Mouse (Mus musculus): ENCODE measurements around the gene Abi3. TPM values are rescaled to one million over a fixed set of nuclear protein-coding genes. Genes with fewer than 3 reads are reported as not detected.
A peak's percentile ranks its signal among the peaks of the same experiment; 100 is the strongest.

Gene Abi3
- polyA plus RNA-seq, 1 experiment from 2014 or later = 13.1 TPM

GRCm38 (mm10) chr11:95857306-95857705 is 15.0 kb upstream of the Abi3 start:
- H3K9ac ChIP-seq (ENCODE audit: low read depth, low read length) = no peak overlapping the region
- H3K4me1 ChIP-seq (replicated peaks; ENCODE audit: insufficient read depth, low read length) = 0 out of 2 replicates have a peak, but pooled peaks cover 8% of the 10 kb centered on the region
- 85% methylated on average over 4 of the region's 4 CpGs for WGBS
- ATAC-seq (replicated peaks; ENCODE audit: low FRiP score, low read depth) = no peak
- H3K9me3 ChIP-seq (replicated peaks; ENCODE audit: low read length) = no peaks in the 10 kb centered on the region
- no peaks in the 10 kb centered on the region for H3K27me3 ChIP-seq (ENCODE audit: insufficient read depth, low read length)
- no peaks in the 10 kb centered on the region for H3K36me3 ChIP-seq (ENCODE audit: insufficient read depth, low read length)
- no peak overlapping the region for H3K27ac ChIP-seq
- DNase-seq (ENCODE audit: low spot score) = no peak
- TF ChIP-seq CTCF (IDR thresholded peaks at IDR 0.05; ENCODE audit: low read depth) = no peak
- H3K4me2 ChIP-seq (ENCODE audit: low read length) = no peak overlapping the region
- H3K4me3 ChIP-seq (replicated peaks; ENCODE audit: low read depth, low read length) = no peak overlapping the region

- no peak overlapping the region for H3K4me3 ChIP-seq (replicated peaks; ENCODE audit: low read depth, low read length)
- H3K27me3 ChIP-seq (ENCODE audit: insufficient read depth, low read length) = no peaks in the 10 kb centered on the region
- no peaks in the 10 kb centered on the region for H3K36me3 ChIP-seq (ENCODE audit: insufficient read depth, low read length)
- H3K9me3 ChIP-seq (replicated peaks; ENCODE audit: low read length) = no peaks in the 10 kb centered on the region
- H3K27ac ChIP-seq = no peak overlapping the region
- no peak for ATAC-seq (replicated peaks; ENCODE audit: low FRiP score, low read depth)
- H3K4me1 ChIP-seq (replicated peaks; ENCODE audit: insufficient read depth, low read length) = no peaks in the 10 kb centered on the region
- 57% methylated on average over 5 of the region's 5 CpGs for WGBS
- TF ChIP-seq CTCF (IDR thresholded peaks at IDR 0.05; ENCODE audit: low read depth) = peak; percentile 76
- H3K4me2 ChIP-seq (ENCODE audit: low read length) = no peak overlapping the region
- peak; percentile 70 for DNase-seq (ENCODE audit: low spot score)
- H3K9ac ChIP-seq (ENCODE audit: low read depth, low read length) = no peak overlapping the region
Measured at GRCm38 (mm10) chr11:95853684-95854083, 11.4 kb upstream of the Abi3 start.

GRCm38 (mm10) chr11:95850898-95851297 is 8.6 kb upstream of the Abi3 start:
- no peak overlapping the region for H3K27ac ChIP-seq

GRCm38 (mm10) chr11:95844935-95845334 is 2.7 kb upstream of the Abi3 start:
- no peak for TF ChIP-seq CTCF (IDR thresholded peaks at IDR 0.05; ENCODE audit: low read depth)
- Histone ChIP-seq H3K36me3 (ENCODE audit: insufficient read depth, low read length) (no peaks in the 10 kb centered on the region), H3K27ac (no peak overlapping the region), H3K27me3 (ENCODE audit: insufficient read depth, low read length) (no peaks in the 10 kb centered on the region), H3K9me3 (replicated peaks; ENCODE audit: low read length) (no peaks in the 10 kb centered on the region), H3K4me1 (replicated peaks; ENCODE audit: insufficient read depth, low read length) (no peaks in the 10 kb centered on the region), H3K4me3 (replicated peaks; ENCODE audit: low read depth, low read length) (no peak overlapping the region), H3K9ac (ENCODE audit: low read depth, low read length) (no peak overlapping the region), H3K4me2 (ENCODE audit: low read length) (peak overlapping the region; percentile 44; the same call in 1 of the 2 replicates)
- ATAC-seq (replicated peaks; ENCODE audit: low FRiP score, low read depth) (no peak), DNase-seq (ENCODE audit: low spot score) (no peak)
- WGBS = 72% methylated on average over 4 of the region's 4 CpGs

More at GRCm38 (mm10) chr11:95850898-95851297, 8.6 kb upstream of the Abi3 start:
- Histone ChIP-seq H3K4me2 (ENCODE audit: low read length) (no peak overlapping the region), H3K9me3 (replicated peaks; ENCODE audit: low read length) (no peaks in the 10 kb centered on the region), H3K4me1 (replicated peaks; ENCODE audit: insufficient read depth, low read length) (no peaks in the 10 kb centered on the region), H3K36me3 (ENCODE audit: insufficient read depth, low read length) (no peaks in the 10 kb centered on the region), H3K4me3 (replicated peaks; ENCODE audit: low read depth, low read length) (no peak overlapping the region), H3K9ac (ENCODE audit: low read depth, low read length) (no peak overlapping the region), H3K27me3 (ENCODE audit: insufficient read depth, low read length) (no peaks in the 10 kb centered on the region)
- no peak for DNase-seq (ENCODE audit: low spot score)
- TF ChIP-seq CTCF (IDR thresholded peaks at IDR 0.05; ENCODE audit: low read depth) = no peak
- WGBS = 68% methylated on average over 2 of the region's 2 CpGs
- no peak for ATAC-seq (replicated peaks; ENCODE audit: low FRiP score, low read depth)

GRCm38 (mm10) chr11:95843421-95843950 is 1.2 kb upstream of the Abi3 start:
- Histone ChIP-seq H3K9ac (ENCODE audit: low read depth, low read length) (no peak overlapping the region), H3K4me3 (replicated peaks; ENCODE audit: low read depth, low read length) (peak overlapping the region; percentile 11; the same call in 1 of the 2 replicates), H3K27me3 (ENCODE audit: insufficient read depth, low read length) (no peaks in the 10 kb centered on the region), H3K36me3 (ENCODE audit: insufficient read depth, low read length) (no peaks in the 10 kb centered on the region), H3K27ac (0 out of 2 replicates have a peak overlapping the region, but pooled peaks have one; percentile 13), H3K4me1 (replicated peaks; ENCODE audit: insufficient read depth, low read length) (no peaks in the 10 kb centered on the region), H3K4me2 (ENCODE audit: low read length) (peak overlapping the region; percentile 44), H3K9me3 (replicated peaks; ENCODE audit: low read length) (no peaks in the 10 kb centered on the region)
- no peak for TF ChIP-seq CTCF (IDR thresholded peaks at IDR 0.05; ENCODE audit: low read depth)
- DNase-seq (ENCODE audit: low spot score) = no peak
- ATAC-seq (replicated peaks; ENCODE audit: low FRiP score, low read depth) = no peak
- WGBS = 49% methylated on average over 6 of the region's 6 CpGs

GRCm38 (mm10) chr11:95842953-95843352 is 677 bp upstream of the Abi3 start:
- no peaks in the 10 kb centered on the region for H3K27me3 ChIP-seq (ENCODE audit: insufficient read depth, low read length)
- H3K9ac ChIP-seq (ENCODE audit: low read depth, low read length) = no peak overlapping the region
- peak overlapping the region; percentile 44 for H3K4me2 ChIP-seq (ENCODE audit: low read length)
- no peak for DNase-seq (ENCODE audit: low spot score)
- no peak for TF ChIP-seq CTCF (IDR thresholded peaks at IDR 0.05; ENCODE audit: low read depth)
- no peak overlapping the region for H3K4me3 ChIP-seq (replicated peaks; ENCODE audit: low read depth, low read length)
- H3K4me1 ChIP-seq (replicated peaks; ENCODE audit: insufficient read depth, low read length) = no peaks in the 10 kb centered on the region
- no peaks in the 10 kb centered on the region for H3K9me3 ChIP-seq (replicated peaks; ENCODE audit: low read length)
- no peaks in the 10 kb centered on the region for H3K36me3 ChIP-seq (ENCODE audit: insufficient read depth, low read length)
- ATAC-seq (replicated peaks; ENCODE audit: low FRiP score, low read depth) = no peak
- H3K27ac ChIP-seq = peak overlapping the region; percentile 76; the same call in 1 of the 2 replicates
- 62% methylated on average over 5 of the region's 5 CpGs for WGBS

- Histone ChIP-seq H3K27me3 (ENCODE audit: insufficient read depth, low read length) (no peaks in the 10 kb centered on the region), H3K36me3 (ENCODE audit: insufficient read depth, low read length) (no peaks in the 10 kb centered on the region), H3K4me2 (ENCODE audit: low read length) (peak overlapping the region; percentile 44), H3K4me1 (replicated peaks; ENCODE audit: insufficient read depth, low read length) (peaks cover 5% of the 10 kb centered on the region; the same call in 1 of the 2 replicates), H3K4me3 (replicated peaks; ENCODE audit: low read depth, low read length) (peak overlapping the region; percentile 26), H3K9me3 (replicated peaks; ENCODE audit: low read length) (no peaks in the 10 kb centered on the region), H3K9ac (ENCODE audit: low read depth, low read length) (peak overlapping the region; percentile 49; the same call in 1 of the 2 replicates), H3K27ac (peak overlapping the region; percentile 76; the same call in 1 of the 2 replicates)
- ATAC-seq (replicated peaks; ENCODE audit: low FRiP score, low read depth) (no peak), DNase-seq (ENCODE audit: low spot score) (no peak)
- TF ChIP-seq CTCF (IDR thresholded peaks at IDR 0.05; ENCODE audit: low read depth) = no peak
- WGBS = 59% methylated on average over 10 of the region's 10 CpGs
Measured at GRCm38 (mm10) chr11:95841498-95841830, 812 bp downstream of the Abi3 start.
